Mouse (Mus musculus): ENCODE data around the gene Csrp3. TPM values are rescaled to one million over a fixed set of nuclear protein-coding genes. Genes with fewer than 3 reads are reported as not detected.

Gene Csrp3
- polyA plus RNA-seq, 1 experiment from 2014 or later = 6.0 TPM

- no peaks in the 10 kb centered on the region for H3K36me3 ChIP-seq
- 77% methylated on average over 3 of the region's 3 CpGs for WGBS
- ATAC-seq (ENCODE audit: insufficient number of reproducible peaks, insufficient read depth, low FRiP score, low TSS enrichment) = no peak
- no peaks in the 10 kb centered on the region for H3K9me3 ChIP-seq
- H3K4me1 ChIP-seq = peaks cover 9% of the 10 kb centered on the region; the same call in 1 of the 2 replicates
- H3K4me3 ChIP-seq = no peak overlapping the region
- H3K4me2 ChIP-seq (replicated peaks) = no peak overlapping the region
- H3K27ac ChIP-seq = no peak overlapping the region
- no peak overlapping the region for H3K9ac ChIP-seq
- H3K27me3 ChIP-seq = no peaks in the 10 kb centered on the region
Observed at GRCm38 (mm10) chr7:48842353-48842752, 5.5 kb downstream of the Csrp3 start.

GRCm38 (mm10) chr7:48841538-48841937 is 6.3 kb downstream of the Csrp3 start:
- Histone ChIP-seq H3K4me2 (replicated peaks) (no peak overlapping the region), H3K27me3 (no peaks in the 10 kb centered on the region), H3K4me1 (peaks cover 9% of the 10 kb centered on the region; the same call in 1 of the 2 replicates), H3K9ac (no peak overlapping the region), H3K27ac (no peak overlapping the region), H3K36me3 (no peaks in the 10 kb centered on the region), H3K4me3 (no peak overlapping the region), H3K9me3 (no peaks in the 10 kb centered on the region)
- no peak for ATAC-seq (ENCODE audit: insufficient number of reproducible peaks, insufficient read depth, low FRiP score, low TSS enrichment)
- 62% methylated on average over 4 of the region's 4 CpGs for WGBS

GRCm38 (mm10) chr7:48840545-48840944 is 7.3 kb downstream of the Csrp3 start:
- ATAC-seq (ENCODE audit: insufficient number of reproducible peaks, insufficient read depth, low FRiP score, low TSS enrichment) = no peak
- H3K4me2 ChIP-seq (replicated peaks) = no peak overlapping the region

GRCm38 (mm10) chr7:48838434-48838833 is 9.4 kb downstream of the Csrp3 start:
- H3K9ac ChIP-seq = no peak overlapping the region
- 66% methylated on average over 2 of the region's 2 CpGs for WGBS
- no peak overlapping the region for H3K4me3 ChIP-seq
- no peak overlapping the region for H3K4me2 ChIP-seq (replicated peaks)
- H3K4me1 ChIP-seq = no peaks in the 10 kb centered on the region
- no peaks in the 10 kb centered on the region for H3K9me3 ChIP-seq
- H3K27ac ChIP-seq = no peak overlapping the region
- ATAC-seq (ENCODE audit: insufficient number of reproducible peaks, insufficient read depth, low FRiP score, low TSS enrichment) = no peak
- H3K27me3 ChIP-seq = no peaks in the 10 kb centered on the region
- H3K36me3 ChIP-seq = no peaks in the 10 kb centered on the region

More at GRCm38 (mm10) chr7:48840545-48840944, 7.3 kb downstream of the Csrp3 start:
- H3K9ac ChIP-seq = no peak overlapping the region
- no peaks in the 10 kb centered on the region for H3K36me3 ChIP-seq
- H3K4me3 ChIP-seq = no peak overlapping the region
- no peak overlapping the region for H3K27ac ChIP-seq
- peaks cover 6% of the 10 kb centered on the region; the same call in 1 of the 2 replicates for H3K4me1 ChIP-seq
- H3K27me3 ChIP-seq = no peaks in the 10 kb centered on the region
- WGBS = 74% methylated on average over 2 of the region's 2 CpGs
- H3K9me3 ChIP-seq = no peaks in the 10 kb centered on the region

GRCm38 (mm10) chr7:48836949-48837348 is 10.9 kb downstream of the Csrp3 start:
- WGBS = 68% methylated on average over 6 of the region's 6 CpGs
- ATAC-seq (ENCODE audit: insufficient number of reproducible peaks, insufficient read depth, low FRiP score, low TSS enrichment) = no peak
- H3K27me3 ChIP-seq = no peaks in the 10 kb centered on the region

GRCm38 (mm10) chr7:48834989-48835626 is 12.7 kb downstream of the Csrp3 start:
- no peak overlapping the region for H3K27ac ChIP-seq
- WGBS = 82% methylated on average over 12 of the region's 12 CpGs
- H3K4me2 ChIP-seq (replicated peaks) = no peak overlapping the region
- no peaks in the 10 kb centered on the region for H3K36me3 ChIP-seq
- H3K27me3 ChIP-seq = no peaks in the 10 kb centered on the region
- no peak for ATAC-seq (ENCODE audit: insufficient number of reproducible peaks, insufficient read depth, low FRiP score, low TSS enrichment)
- H3K9ac ChIP-seq = no peak overlapping the region
- no peaks in the 10 kb centered on the region for H3K9me3 ChIP-seq
- H3K4me3 ChIP-seq = no peak overlapping the region
- no peaks in the 10 kb centered on the region for H3K4me1 ChIP-seq

More at GRCm38 (mm10) chr7:48836949-48837348, 10.9 kb downstream of the Csrp3 start:
- H3K4me3 ChIP-seq = no peak overlapping the region
- H3K9ac ChIP-seq = no peak overlapping the region
- H3K9me3 ChIP-seq = no peaks in the 10 kb centered on the region
- H3K4me1 ChIP-seq = no peaks in the 10 kb centered on the region
- H3K36me3 ChIP-seq = no peaks in the 10 kb centered on the region
- no peak overlapping the region for H3K4me2 ChIP-seq (replicated peaks)
- no peak overlapping the region for H3K27ac ChIP-seq

- Histone ChIP-seq H3K9ac (no peak overlapping the region), H3K4me1 (no peaks in the 10 kb centered on the region), H3K4me2 (replicated peaks) (no peak overlapping the region), H3K9me3 (no peaks in the 10 kb centered on the region), H3K36me3 (no peaks in the 10 kb centered on the region), H3K27ac (no peak overlapping the region), H3K27me3 (no peaks in the 10 kb centered on the region), H3K4me3 (no peak overlapping the region)
- ATAC-seq (ENCODE audit: insufficient number of reproducible peaks, insufficient read depth, low FRiP score, low TSS enrichment) = no peak
- WGBS = 67% methylated on average over 4 of the region's 4 CpGs
Observed at GRCm38 (mm10) chr7:48834371-48834970, 13.4 kb downstream of the Csrp3 start.

GRCm38 (mm10) chr7:48832735-48833134 is 15.1 kb downstream of the Csrp3 start:
- Histone ChIP-seq H3K9me3 (no peaks in the 10 kb centered on the region), H3K4me1 (no peaks in the 10 kb centered on the region), H3K9ac (no peak overlapping the region), H3K4me2 (replicated peaks) (no peak overlapping the region), H3K4me3 (no peak overlapping the region), H3K27ac (no peak overlapping the region), H3K36me3 (peaks cover 5% of the 10 kb centered on the region; the same call in 1 of the 2 replicates), H3K27me3 (no peaks in the 10 kb centered on the region)
- ATAC-seq (ENCODE audit: insufficient number of reproducible peaks, insufficient read depth, low FRiP score, low TSS enrichment) = no peak
- WGBS = 67% methylated on average over 1 of the region's 1 CpGs

GRCm38 (mm10) chr7:48830395-48830794 is 17.4 kb downstream of the Csrp3 start:
- Histone ChIP-seq H3K4me2 (replicated peaks) (no peak overlapping the region), H3K4me1 (no peaks in the 10 kb centered on the region), H3K9ac (no peak overlapping the region), H3K27me3 (no peaks in the 10 kb centered on the region), H3K27ac (no peak overlapping the region), H3K9me3 (no peaks in the 10 kb centered on the region), H3K36me3 (peaks cover 25% of the 10 kb centered on the region), H3K4me3 (no peak overlapping the region)
- ATAC-seq (ENCODE audit: insufficient number of reproducible peaks, insufficient read depth, low FRiP score, low TSS enrichment) = no peak
- WGBS = 66% methylated on average over 2 of the region's 2 CpGs

- WGBS = 81% methylated on average over 5 of the region's 5 CpGs
- Histone ChIP-seq H3K4me3 (no peak overlapping the region), H3K27me3 (no peaks in the 10 kb centered on the region), H3K4me2 (replicated peaks) (no peak overlapping the region), H3K9ac (no peak overlapping the region), H3K36me3 (peaks cover 36% of the 10 kb centered on the region), H3K27ac (no peak overlapping the region), H3K4me1 (no peaks in the 10 kb centered on the region), H3K9me3 (no peaks in the 10 kb centered on the region)
- no peak for ATAC-seq (ENCODE audit: insufficient number of reproducible peaks, insufficient read depth, low FRiP score, low TSS enrichment)
Observed at GRCm38 (mm10) chr7:48829177-48829910, 18.5 kb downstream of the Csrp3 start.

GRCm38 (mm10) chr7:48825170-48825569 is 22.7 kb downstream of the Csrp3 start:
- H3K27me3 ChIP-seq = no peaks in the 10 kb centered on the region
- no peak for ATAC-seq (ENCODE audit: insufficient number of reproducible peaks, insufficient read depth, low FRiP score, low TSS enrichment)
- peaks cover 54% of the 10 kb centered on the region for H3K36me3 ChIP-seq
- no peak overlapping the region for H3K9ac ChIP-seq
- no peak overlapping the region for H3K27ac ChIP-seq
- no peaks in the 10 kb centered on the region for H3K9me3 ChIP-seq
- 89% methylated on average over 6 of the region's 6 CpGs for WGBS
- H3K4me2 ChIP-seq (replicated peaks) = no peak overlapping the region
- H3K4me3 ChIP-seq = no peak overlapping the region
- H3K4me1 ChIP-seq = no peaks in the 10 kb centered on the region

- Histone ChIP-seq H3K9me3 (no peaks in the 10 kb centered on the region), H3K9ac (no peak overlapping the region), H3K4me1 (no peaks in the 10 kb centered on the region), H3K27ac (no peak overlapping the region), H3K36me3 (peaks cover 58% of the 10 kb centered on the region), H3K4me2 (replicated peaks) (no peak overlapping the region), H3K4me3 (no peak overlapping the region), H3K27me3 (no peaks in the 10 kb centered on the region)
- no peak for ATAC-seq (ENCODE audit: insufficient number of reproducible peaks, insufficient read depth, low FRiP score, low TSS enrichment)
- WGBS = 89% methylated on average over 1 of the region's 1 CpGs
Observed at GRCm38 (mm10) chr7:48824671-48825070, 23.2 kb downstream of the Csrp3 start.

All from embryonic facial prominence, embryonic 12.5 days (tissue).